Mouse (Mus musculus): Measurements from ENCODE around the gene Gm20388.
A peak's percentile ranks its signal among the peaks of the same experiment; 100 is the strongest.
"Not testable (repeated sequence)": the region's sequence is repeated elsewhere in the genome, so short reads cannot be mapped to it uniquely, and the experiment has no call there.

The Gm20388 gene

DNA sequence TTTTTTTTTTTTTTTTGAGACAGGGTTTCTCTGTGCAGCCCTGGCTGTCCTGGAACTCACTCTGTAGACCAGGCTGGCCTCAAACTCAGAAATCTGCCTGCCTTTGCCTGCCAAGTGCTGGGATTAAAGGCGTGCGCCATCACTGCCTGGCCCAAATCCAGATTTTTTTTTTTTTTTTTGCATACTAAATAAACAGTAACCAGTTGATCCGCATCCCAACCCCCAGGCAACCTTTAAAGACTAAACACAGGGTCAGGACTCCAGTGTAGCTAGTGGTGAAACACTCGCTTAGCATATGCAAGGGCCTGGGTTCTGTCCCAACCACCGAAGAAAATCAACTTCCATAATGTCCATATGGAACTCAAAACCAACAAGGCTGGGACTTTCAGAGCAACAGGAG, 4049.9 kb downstream of the Gm20388 start:
- not testable (repeated sequence) for DNase-seq (ENCODE audit: low spot score)

- DNase-seq (ENCODE audit: low spot score): no peak
Observed at GRCm38 (mm10) chr8:123961371-123961770, 4050.7 kb downstream of the Gm20388 start.

DNA sequence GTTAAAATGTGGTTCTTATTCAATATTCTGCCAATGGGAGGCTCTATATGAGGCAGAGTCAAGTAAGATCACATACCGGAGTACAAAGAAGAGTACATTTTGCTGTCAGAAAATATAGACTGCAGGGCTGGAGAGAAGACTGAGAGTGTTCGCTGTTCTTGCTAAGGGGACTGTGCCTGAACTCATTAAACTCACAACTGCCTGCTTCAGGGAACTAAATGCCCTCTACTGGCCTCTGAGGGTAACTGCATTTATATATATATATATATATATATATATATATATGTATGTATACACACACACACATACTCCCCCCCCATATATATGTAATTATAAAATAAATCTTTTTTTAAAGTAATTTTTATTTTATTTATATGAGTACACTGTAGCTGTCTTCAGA, 4056.3 kb downstream of the Gm20388 start:
- peak; percentile 57 for DNase-seq (ENCODE audit: low spot score)

DNA sequence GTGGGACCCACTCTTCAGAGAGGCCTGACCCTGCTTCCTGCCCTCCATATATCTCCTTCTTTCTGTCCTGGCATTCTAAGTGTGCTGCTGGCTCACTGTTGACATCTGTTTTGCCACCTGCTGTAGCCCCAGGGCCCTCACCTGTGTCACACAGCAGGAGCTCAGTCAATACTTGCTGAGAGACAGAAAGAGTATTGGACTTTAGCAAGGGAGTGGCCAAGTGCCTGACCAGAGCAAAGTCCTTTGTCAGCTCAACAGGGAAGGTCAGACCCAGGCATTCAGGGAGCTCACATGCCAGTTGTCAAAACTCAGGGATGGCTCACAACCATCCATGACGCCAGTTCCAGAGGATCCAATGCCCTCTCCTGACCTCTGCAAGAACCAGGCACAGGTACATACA, 4062.9 kb downstream of the Gm20388 start:
- DNase-seq (ENCODE audit: low spot score): no peak

DNA sequence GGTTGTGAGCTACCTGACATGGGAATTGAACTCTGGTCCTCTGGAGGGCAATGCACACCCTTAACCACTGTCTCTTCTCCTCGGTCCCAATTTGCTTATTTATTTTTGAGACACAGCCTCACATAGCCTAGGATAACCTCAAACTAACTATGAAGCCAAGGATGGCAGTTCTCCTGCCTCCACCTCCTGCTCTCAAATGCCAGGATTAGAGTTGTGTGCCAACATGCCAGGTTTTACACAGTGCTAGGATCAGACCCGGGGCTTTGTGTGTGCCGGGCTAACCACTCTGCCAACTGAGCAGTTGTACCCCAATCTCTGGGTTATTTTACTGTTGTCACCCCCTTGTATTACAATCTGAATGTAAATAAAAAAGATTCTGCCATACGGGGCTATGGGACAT, 4066.9 kb downstream of the Gm20388 start:
- DNase-seq (ENCODE audit: low spot score): no peak

DNA sequence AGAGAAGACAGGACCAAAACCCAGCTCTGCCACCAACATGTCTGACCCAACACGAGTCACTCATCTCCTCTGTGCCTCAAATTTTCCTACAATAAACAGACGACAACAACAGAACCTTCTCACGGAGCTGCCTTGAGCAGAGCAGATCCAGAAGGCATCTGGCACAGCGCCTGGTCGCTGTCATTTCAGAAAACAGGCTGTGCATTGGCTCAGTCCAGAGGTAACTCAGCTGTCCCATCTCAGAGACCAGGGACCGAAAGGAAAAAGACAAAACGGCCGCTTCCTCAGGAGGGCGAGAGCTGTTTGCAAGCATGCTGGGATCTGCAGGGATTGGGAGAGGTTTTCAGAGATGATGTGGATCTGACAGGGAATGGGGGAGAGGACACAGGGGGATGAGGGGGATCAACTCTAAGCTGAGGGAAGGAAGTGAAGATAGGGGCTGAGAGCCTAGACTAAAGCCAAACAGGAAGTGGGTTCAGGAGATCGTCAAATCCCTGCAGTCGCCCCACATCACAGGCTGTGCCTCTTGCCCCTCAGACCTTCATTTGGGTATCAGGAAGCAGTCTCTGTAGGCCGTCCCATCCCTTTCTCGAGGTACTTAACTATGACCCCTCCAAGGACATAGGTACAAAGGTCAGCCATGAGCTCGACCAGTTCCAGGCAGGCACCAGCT, 4067.7 kb downstream of the Gm20388 start:
- no peak for DNase-seq (ENCODE audit: low spot score)

- peak; percentile 23 for DNase-seq (ENCODE audit: low spot score)
Observed at GRCm38 (mm10) chr8:123978926-123979325, 4068.3 kb downstream of the Gm20388 start.

DNA sequence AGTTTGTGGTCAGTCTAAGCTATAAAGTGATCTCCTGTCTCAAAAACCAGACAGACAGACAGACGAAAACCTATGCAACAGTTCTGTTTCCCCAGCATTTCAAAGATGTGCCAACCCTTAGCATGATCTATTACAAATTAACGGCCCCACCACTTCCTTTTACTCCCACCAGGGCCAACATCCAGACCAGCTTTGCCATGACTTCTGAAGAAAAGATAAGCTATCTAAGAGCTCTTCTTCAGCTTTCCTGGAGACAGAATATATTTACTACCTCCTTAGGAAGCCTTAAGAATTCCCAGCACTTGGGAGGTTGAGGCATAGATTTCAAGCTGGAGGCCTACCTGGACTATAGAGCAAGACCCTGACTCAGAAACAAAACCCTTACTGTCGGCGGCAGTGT, 4069.6 kb downstream of the Gm20388 start:
- no peak for DNase-seq (ENCODE audit: low spot score)

DNA sequence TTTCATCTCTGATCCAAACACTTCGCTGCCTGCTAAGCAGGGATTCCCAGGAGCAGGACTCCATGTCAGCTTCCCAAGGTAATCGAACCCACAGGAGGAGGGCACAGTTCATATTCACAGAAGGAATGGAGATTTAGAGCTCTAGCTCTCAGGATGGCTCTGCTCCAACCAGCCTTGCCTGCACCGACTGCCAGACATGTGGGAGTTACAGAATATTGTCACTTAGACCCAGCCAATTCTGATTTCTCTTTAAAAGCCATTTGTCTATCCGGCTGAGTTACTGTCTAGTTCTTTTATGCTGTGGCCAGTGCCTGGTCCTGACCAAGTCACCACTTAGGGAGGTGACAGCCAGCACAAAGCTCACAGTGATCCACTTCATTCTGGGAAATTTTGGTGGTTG, 4071.0 kb downstream of the Gm20388 start:
- no peak for DNase-seq (ENCODE audit: low spot score)

DNA sequence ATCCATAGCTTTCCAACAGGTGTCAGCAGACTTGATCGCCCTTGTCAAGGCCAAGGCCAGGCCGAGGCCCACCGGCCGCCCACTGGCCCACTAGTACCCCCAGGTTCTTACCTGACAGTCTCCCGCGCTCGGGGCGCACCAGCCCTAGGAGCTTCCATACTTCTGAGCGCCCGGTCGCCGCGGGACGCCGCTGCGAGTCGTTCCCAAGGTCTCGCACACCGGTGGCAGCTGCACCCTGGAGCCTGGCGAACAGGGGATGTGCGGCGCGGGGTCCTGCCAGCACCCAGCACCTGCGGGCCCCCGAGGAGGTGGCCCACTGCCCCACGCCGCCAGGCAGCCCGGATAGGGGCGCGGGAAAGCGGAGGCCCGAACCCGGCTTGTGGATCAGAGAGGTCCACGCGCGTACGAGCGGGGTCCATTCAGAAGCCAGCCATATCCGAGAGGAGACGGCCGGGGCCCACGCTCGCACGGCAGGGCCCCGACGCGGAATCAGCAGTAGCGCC, 4071.7 kb downstream of the Gm20388 start:
- peak; percentile 38 for DNase-seq (ENCODE audit: low spot score)

- DNase-seq (ENCODE audit: low spot score): peak; percentile 94
Observed at GRCm38 (mm10) chr8:123982826-123983400, 4072.3 kb downstream of the Gm20388 start, which contains the start of gene Abcb10. TSS of gene Abcb10 (minus strand) at chr8:123983122.

DNA sequence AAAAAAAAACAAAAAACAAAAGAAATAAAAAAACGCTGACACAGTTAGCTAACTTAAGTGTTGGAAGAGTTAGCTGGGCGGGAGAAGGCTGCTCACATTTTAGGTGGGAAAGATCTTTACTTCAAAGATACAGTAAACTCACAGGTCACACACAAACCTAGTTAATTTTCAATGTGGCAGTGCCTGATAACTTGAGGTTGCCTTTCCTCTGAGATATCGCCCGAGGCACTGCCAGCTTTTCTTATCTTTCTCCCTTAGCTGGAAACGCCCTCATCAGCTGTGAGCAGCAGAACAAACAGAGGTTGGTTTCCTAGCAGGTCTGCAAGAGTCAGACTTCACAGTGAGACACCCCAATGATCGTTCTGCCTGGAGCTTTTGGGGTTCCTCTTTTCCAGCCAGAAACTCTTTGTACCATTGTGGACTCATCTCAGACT, 4078.0 kb downstream of the Gm20388 start:
- DNase-seq (ENCODE audit: low spot score): peak; percentile 38

DNA sequence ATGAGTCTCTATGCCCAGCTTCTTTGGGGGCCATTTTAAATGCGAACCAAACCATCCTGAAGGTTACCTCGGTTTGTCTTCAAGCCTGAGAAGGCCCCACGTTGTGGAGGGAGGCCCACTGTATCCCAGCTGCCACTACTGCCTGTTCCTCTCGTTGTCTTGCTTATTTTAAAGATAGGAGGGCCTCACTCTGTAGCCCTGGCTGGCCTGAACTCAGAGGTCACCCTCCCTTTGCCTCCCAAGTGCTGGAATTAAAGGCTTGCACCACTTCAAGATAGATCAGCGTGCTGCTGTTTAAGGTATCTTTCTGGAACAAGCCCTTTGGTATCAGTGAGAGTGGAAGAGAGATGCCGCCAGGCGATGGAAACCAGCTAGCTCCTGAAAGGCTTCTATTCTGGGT, 4078.5 kb downstream of the Gm20388 start:
- no peak for DNase-seq (ENCODE audit: low spot score)

GRCm38 (mm10) chr8:123990277-123991049, 4079.8 kb downstream of the Gm20388 start:
- no peak for DNase-seq (ENCODE audit: low spot score)

- DNase-seq (ENCODE audit: low spot score): no peak
Observed at GRCm38 (mm10) chr8:123992587-123992986, 4081.9 kb downstream of the Gm20388 start.

DNA sequence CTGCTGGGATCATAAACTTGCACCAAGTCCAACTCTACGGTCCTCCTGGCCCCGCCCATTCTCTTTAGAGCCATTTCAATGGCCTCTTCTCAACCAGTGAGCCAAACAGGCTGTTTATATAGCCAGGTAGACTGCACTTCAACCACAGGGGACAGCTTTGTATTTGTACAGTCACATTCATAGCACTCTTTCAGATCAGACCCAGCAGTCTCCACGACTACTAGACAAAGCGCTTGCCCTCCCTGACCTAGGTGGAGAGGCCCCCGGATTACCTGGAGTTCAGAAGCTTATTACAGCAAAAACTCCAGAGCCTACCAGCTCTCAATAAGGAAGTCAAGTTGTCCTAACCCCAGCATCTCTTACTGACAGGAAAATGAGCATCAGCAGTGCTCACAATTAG, 4083.0 kb downstream of the Gm20388 start:
- DNase-seq (ENCODE audit: low spot score): no peak

DNA sequence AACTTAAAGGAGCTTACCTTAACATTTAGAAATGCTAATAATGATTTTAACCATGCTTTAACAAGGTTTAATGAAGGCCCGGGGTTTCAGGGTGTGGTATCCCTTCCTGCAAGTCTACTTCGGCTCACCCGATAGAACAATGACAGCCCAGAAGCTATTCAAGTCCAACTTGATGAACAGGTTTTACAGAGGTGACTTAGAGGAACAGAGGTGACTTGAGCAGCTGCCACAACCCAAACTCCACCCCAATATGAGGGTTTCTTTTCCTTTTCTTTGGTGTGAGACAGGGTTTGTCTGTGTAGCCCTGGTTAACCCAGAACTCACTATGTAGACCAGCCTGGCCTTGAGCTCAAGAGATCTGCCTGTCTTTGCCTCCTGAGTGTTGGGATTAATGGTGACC, 4083.4 kb downstream of the Gm20388 start:
- DNase-seq (ENCODE audit: low spot score): no peak

GRCm38 (mm10) chr8:123999568-123999967, 4088.9 kb downstream of the Gm20388 start:
- no peak for DNase-seq (ENCODE audit: low spot score)

GRCm38 (mm10) chr8:124002546-124003108, 4092.0 kb downstream of the Gm20388 start:
- DNase-seq (ENCODE audit: low spot score): no peak

DNA sequence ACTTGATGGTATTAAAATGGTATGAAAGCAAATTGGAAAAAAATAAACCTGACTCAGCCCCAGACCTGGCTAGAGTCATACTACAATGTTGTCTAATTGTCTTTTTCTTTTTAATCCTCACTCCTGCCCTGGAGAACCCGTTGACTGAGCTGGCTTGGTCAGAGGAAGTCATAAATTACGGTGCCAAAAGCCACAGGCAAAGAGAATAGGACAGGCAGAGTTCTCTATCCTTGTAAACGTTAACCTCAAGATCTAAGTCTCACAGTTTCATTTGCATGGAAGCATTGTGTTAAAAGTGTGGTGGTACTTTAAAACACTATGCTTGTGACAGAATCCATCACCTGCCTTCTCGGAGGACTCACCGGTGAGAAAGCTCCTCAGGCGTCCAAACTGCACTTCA, 4097.2 kb downstream of the Gm20388 start:
- DNase-seq (ENCODE audit: low spot score): no peak

DNA sequence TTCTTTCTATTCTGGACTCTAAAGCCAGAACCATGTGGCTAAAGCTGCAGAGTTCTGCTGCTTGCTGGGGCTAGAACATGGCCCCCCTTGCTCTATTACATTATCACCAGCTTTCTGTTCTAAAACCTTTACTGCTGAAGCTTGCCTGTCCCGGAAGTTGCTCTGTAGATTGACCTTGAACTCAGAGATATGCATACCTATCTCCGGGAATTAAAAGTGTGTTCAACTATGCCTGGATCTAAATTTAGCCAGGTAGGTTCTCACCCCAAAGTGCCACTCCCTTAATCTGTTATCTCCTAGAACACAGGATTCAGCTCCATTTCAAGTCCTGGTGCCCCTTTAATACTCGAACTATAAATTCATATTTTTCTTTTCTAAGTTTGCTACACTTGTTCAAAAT, 4100.9 kb downstream of the Gm20388 start:
- no peak for DNase-seq (ENCODE audit: low spot score)

- DNase-seq (ENCODE audit: low spot score): no peak
Observed at GRCm38 (mm10) chr8:124011989-124012586, 4101.4 kb downstream of the Gm20388 start.
